10 mouse cellular contexts compared by ENCODE assay signal in genomic region chr9:16988114-16988513, GRCm38 (mm10).
DNase-seq lines count a peak whose midpoint lies in the region; ATAC-seq and TF ChIP-seq lines count a peak whose summit lies in the region.
"Had no signal": no experiment of that assay in that cellular context is flagged by ENCODE, and none has a peak within 500 bp of the region (broad histone marks: within the 10 kb centered on the region; RNA-seq: fewer than 3 reads in every experiment).

No protein-coding gene starts in this region.

- no peak overlapping the region for H3K27ac ChIP-seq in heart, embryonic 15.5 days
- no peak overlapping the region for H3K27ac ChIP-seq in hindbrain, postnatal 0 days
- no peak overlapping the region for H3K27ac ChIP-seq in liver, embryonic 12.5 days
- H3K27ac ChIP-seq: liver, embryonic 15.5 days; stomach, embryonic 15.5 days had no signal

- no peak overlapping the region for H3K4me3 ChIP-seq in heart, embryonic 15.5 days
- H3K4me3 ChIP-seq in hindbrain, postnatal 0 days (ENCODE audit: low read length), result no peak overlapping the region
- no peak overlapping the region for H3K4me3 ChIP-seq in liver, embryonic 12.5 days
- H3K4me3 ChIP-seq: liver, embryonic 15.5 days; stomach, embryonic 15.5 days had no signal

- no peaks in the 10 kb centered on the region for H3K36me3 ChIP-seq in heart, embryonic 15.5 days
- no peaks in the 10 kb centered on the region for H3K36me3 ChIP-seq in hindbrain, postnatal 0 days (ENCODE audit: insufficient read depth, low read length)
- no peaks in the 10 kb centered on the region for H3K36me3 ChIP-seq in liver, embryonic 12.5 days
- H3K36me3 ChIP-seq: liver, embryonic 15.5 days; stomach, embryonic 15.5 days had no signal

- TF ChIP-seq CTCF in hindbrain, postnatal 0 days (IDR thresholded peaks at IDR 0.05; ENCODE audit: low read depth), result no peak

- H3K4me2 ChIP-seq in heart, embryonic 15.5 days, result no peak overlapping the region
- H3K4me2 ChIP-seq in hindbrain, postnatal 0 days (ENCODE audit: low read depth, low read length), result no peak overlapping the region
- H3K4me2 ChIP-seq in liver, embryonic 12.5 days, result no peak overlapping the region
- H3K4me2 ChIP-seq: liver, embryonic 15.5 days; stomach, embryonic 15.5 days had no signal

- H3K27me3 ChIP-seq in heart, embryonic 15.5 days, result no peaks in the 10 kb centered on the region
- no peaks in the 10 kb centered on the region for H3K27me3 ChIP-seq in hindbrain, postnatal 0 days (ENCODE audit: insufficient read depth, low read length)
- H3K27me3 ChIP-seq in liver, embryonic 12.5 days (replicated peaks), result no peaks in the 10 kb centered on the region
- H3K27me3 ChIP-seq: liver, embryonic 15.5 days; stomach, embryonic 15.5 days had no signal

- intact Hi-C loops in heart, postnatal 25 days (cut with DNase I), result no loop called here

- 0 out of 2 replicates have a peak, but pooled peaks cover 5% of the 10 kb centered on the region for H3K4me1 ChIP-seq in heart, embryonic 15.5 days (replicated peaks)
- 0 out of 2 replicates have a peak, but pooled peaks cover 3% of the 10 kb centered on the region for H3K4me1 ChIP-seq in hindbrain, postnatal 0 days (ENCODE audit: insufficient read depth, low read length)
- no peaks in the 10 kb centered on the region for H3K4me1 ChIP-seq in liver, embryonic 12.5 days
- H3K4me1 ChIP-seq: liver, embryonic 15.5 days; stomach, embryonic 15.5 days had no signal

- no peak for DNase-seq in heart, postnatal 25 days (ENCODE audit: low spot score)
- DNase-seq in right cerebral cortex, adult 2 months (ENCODE audit: low spot score in 2 of 2), result peak; percentile 2 to 7
- no peak for DNase-seq in right cerebral cortex, postnatal 14 days
- peak; percentile 5 for DNase-seq in hindbrain, postnatal 0 days (ENCODE audit: low spot score)
- DNase-seq in retina, postnatal 1 day, result peak; percentile 4
- DNase-seq in urinary bladder, postnatal 4 days (ENCODE audit: low spot score in 2 of 2), result no peak

- ATAC-seq in heart, embryonic 15.5 days (replicated peaks; ENCODE audit: insufficient number of reproducible peaks, insufficient read depth, low FRiP score, low read depth), result 0 out of 2 replicates have a peak, but pooled peaks have one; percentile 53
- 0 out of 2 replicates have a peak, but pooled peaks have one; percentile 38 for ATAC-seq in hindbrain, postnatal 0 days
- no peak for ATAC-seq in liver, embryonic 12.5 days

- WGBS in heart, embryonic 15.5 days, result 31% methylated on average over 3 of the region's 3 CpGs
- 35% methylated on average over 3 of the region's 3 CpGs for WGBS in hindbrain, postnatal 0 days
- WGBS in liver, embryonic 12.5 days (ENCODE audit: insufficient replicate concordance), result 61% methylated on average over 3 of the region's 3 CpGs

- no peaks in the 10 kb centered on the region for H3K9me3 ChIP-seq in heart, embryonic 15.5 days (replicated peaks)
- no peaks in the 10 kb centered on the region for H3K9me3 ChIP-seq in hindbrain, postnatal 0 days (ENCODE audit: low read length)
- H3K9me3 ChIP-seq in liver, embryonic 12.5 days (replicated peaks), result no peaks in the 10 kb centered on the region
- H3K9me3 ChIP-seq: liver, embryonic 15.5 days; stomach, embryonic 15.5 days had no signal

- H3K9ac ChIP-seq in heart, embryonic 15.5 days, result no peak overlapping the region
- no peak overlapping the region for H3K9ac ChIP-seq in hindbrain, postnatal 0 days (replicated peaks; ENCODE audit: low read length)
- no peak overlapping the region for H3K9ac ChIP-seq in liver, embryonic 12.5 days
- H3K9ac ChIP-seq: liver, embryonic 15.5 days; stomach, embryonic 15.5 days had no signal

Comparison
In these comparisons a context has a peak if more than half of its experiments do, and no peak if none do; other contexts are left out.
1. DNase-seq: peak in right cerebral cortex, adult 2 months (2 of 2), hindbrain, postnatal 0 days (single experiment) and retina, postnatal 1 day (single experiment); none in heart, postnatal 25 days (single experiment), right cerebral cortex, postnatal 14 days (single experiment) and urinary bladder, postnatal 4 days (0 of 2).